Mouse (Mus musculus) cerebellum, adult 9-10 months (tissue): ENCODE results near the gene Akr1a1.
"Not testable (repeated sequence)": the region's sequence is repeated elsewhere in the genome, so short reads cannot be mapped to it uniquely, and the experiment has no call there.

ENCODE experiments used
- DNase-seq: peaks from one replicate; pipeline ENCODE4 v3.0.0; 2022

Gene Akr1a1

GRCm38 (mm10) chr4:116650924-116651796 lies at the start of gene Akr1a1:
Gene Akr1a1, minus strand, starts transcription at chr4:116651680.
- peak; percentile 90 for DNase-seq

GRCm38 (mm10) chr4:116700964-116701363 lies 49.5 kb upstream of the Akr1a1 start:
- DNase-seq, result no peak

- no peak for DNase-seq
Observed at GRCm38 (mm10) chr4:116698693-116699342, 47.3 kb upstream of the Akr1a1 start.

GRCm38 (mm10) chr4:116693785-116694184 lies 42.3 kb upstream of the Akr1a1 start:
- DNase-seq, result no peak

GRCm38 (mm10) chr4:116692146-116692545 lies 40.7 kb upstream of the Akr1a1 start:
- no peak for DNase-seq

- no peak for DNase-seq
Observed at GRCm38 (mm10) chr4:116689309-116689876, 37.9 kb upstream of the Akr1a1 start.

- DNase-seq, result no peak
Observed at GRCm38 (mm10) chr4:116687041-116687440, 35.6 kb upstream of the Akr1a1 start.

- peak; percentile 91 for DNase-seq
Observed at GRCm38 (mm10) chr4:116685402-116686061, 34.1 kb upstream of the Akr1a1 start, which contains the start of gene Prdx1. Gene Prdx1, plus strand, starts transcription at chr4:116685544.

- DNase-seq, result no peak
Observed at GRCm38 (mm10) chr4:116684665-116685064, 33.2 kb upstream of the Akr1a1 start.

- DNase-seq, result no peak
Observed at GRCm38 (mm10) chr4:116683957-116684356, 32.5 kb upstream of the Akr1a1 start.

- not testable (repeated sequence) for DNase-seq
Observed at GRCm38 (mm10) chr4:116680521-116680920, 29.0 kb upstream of the Akr1a1 start.

- DNase-seq, result no peak
Observed at GRCm38 (mm10) chr4:116679141-116679540, 27.7 kb upstream of the Akr1a1 start.

GRCm38 (mm10) chr4:116677808-116678207 lies 26.3 kb upstream of the Akr1a1 start:
- DNase-seq, result no peak

- no peak for DNase-seq
Observed at GRCm38 (mm10) chr4:116676027-116676426, 24.5 kb upstream of the Akr1a1 start.

- DNase-seq, result not testable (repeated sequence)
Observed at GRCm38 (mm10) chr4:116674761-116675160, 23.3 kb upstream of the Akr1a1 start.

- DNase-seq, result no peak
Observed at GRCm38 (mm10) chr4:116672785-116673184, 21.3 kb upstream of the Akr1a1 start.

GRCm38 (mm10) chr4:116669291-116669690 lies 17.8 kb upstream of the Akr1a1 start:
- DNase-seq, result no peak

- DNase-seq, result no peak
Observed at GRCm38 (mm10) chr4:116668145-116668544, 16.7 kb upstream of the Akr1a1 start.

- no peak for DNase-seq
Observed at GRCm38 (mm10) chr4:116666625-116667024, 15.1 kb upstream of the Akr1a1 start.

- no peak for DNase-seq
Observed at GRCm38 (mm10) chr4:116661998-116662397, 10.5 kb upstream of the Akr1a1 start.

- no peak for DNase-seq
Observed at GRCm38 (mm10) chr4:116660829-116661228, 9.3 kb upstream of the Akr1a1 start.

- DNase-seq, result not testable (repeated sequence)
Observed at GRCm38 (mm10) chr4:116659916-116660315, 8.4 kb upstream of the Akr1a1 start.

- no peak for DNase-seq
Observed at GRCm38 (mm10) chr4:116659474-116659873, 8.0 kb upstream of the Akr1a1 start.
